Mouse (Mus musculus): Measurements from ENCODE around the gene Apoa5. TPM values are rescaled to one million over a fixed set of nuclear protein-coding genes. Genes with fewer than 3 reads are reported as not detected.

Apoa5 gene
- polyA plus RNA-seq, 1 experiment from 2014 or later, result 0.38 TPM

GRCm38 (mm10) chr9:46240526-46241153, 27.8 kb upstream of the Apoa5 start, which contains the start of gene Apoa4:
Gene Apoa4, plus strand, starts transcription at chr9:46240696.
- peak; percentile 30 for ATAC-seq
- H3K27me3 ChIP-seq (replicated peaks), result no peaks in the 10 kb centered on the region
- peak within 1 kb of the TSS; percentile 14 for H3K4me3 ChIP-seq (replicated peaks)
- 51% methylated on average over 7 of the region's 7 CpGs for WGBS
- peak within 1 kb of the TSS; percentile 9; the same call in 1 of the 2 replicates for H3K4me2 ChIP-seq (replicated peaks)
- peak within 1 kb of the TSS; percentile 67 for H3K27ac ChIP-seq
- no peaks in the 10 kb centered on the region for H3K9me3 ChIP-seq
- peaks cover 12% of the 10 kb centered on the region; the same call in 1 of the 2 replicates for H3K4me1 ChIP-seq (replicated peaks)
- 0 out of 2 replicates have a peak within 1 kb of the TSS, but pooled peaks have one; percentile 26 for H3K9ac ChIP-seq
- H3K36me3 ChIP-seq, result no peaks in the 10 kb centered on the region

GRCm38 (mm10) chr9:46241818-46242217, 26.6 kb upstream of the Apoa5 start:
- peak; percentile 80 for ATAC-seq

GRCm38 (mm10) chr9:46243122-46243521, 25.3 kb upstream of the Apoa5 start:
- Histone ChIP-seq H3K9ac (no peak overlapping the region), H3K27ac (0 out of 2 replicates have a peak overlapping the region, but pooled peaks have one; percentile 13)

More at GRCm38 (mm10) chr9:46241818-46242217, 26.6 kb upstream of the Apoa5 start:
- H3K27ac ChIP-seq, result peak overlapping the region; percentile 67; the same call in 1 of the 2 replicates
- H3K4me1 ChIP-seq (replicated peaks), result peaks cover 12% of the 10 kb centered on the region; the same call in 1 of the 2 replicates
- peak overlapping the region; percentile 9; the same call in 1 of the 2 replicates for H3K4me2 ChIP-seq (replicated peaks)
- 54% methylated on average over 2 of the region's 2 CpGs for WGBS
- no peaks in the 10 kb centered on the region for H3K27me3 ChIP-seq (replicated peaks)
- no peaks in the 10 kb centered on the region for H3K9me3 ChIP-seq
- H3K4me3 ChIP-seq (replicated peaks), result peak overlapping the region; percentile 14; the same call in 1 of the 2 replicates
- no peak overlapping the region for H3K9ac ChIP-seq
- H3K36me3 ChIP-seq, result no peaks in the 10 kb centered on the region

GRCm38 (mm10) chr9:46243584-46243983, 24.8 kb upstream of the Apoa5 start:
- Histone ChIP-seq H3K4me2 (replicated peaks) (no peak overlapping the region; the same call in 1 of the 2 replicates), H3K27ac (no peak overlapping the region), H3K9ac (no peak overlapping the region), H3K27me3 (replicated peaks) (no peaks in the 10 kb centered on the region), H3K4me1 (replicated peaks) (peaks cover 12% of the 10 kb centered on the region; the same call in 1 of the 2 replicates), H3K4me3 (replicated peaks) (no peak overlapping the region), H3K36me3 (no peaks in the 10 kb centered on the region), H3K9me3 (no peaks in the 10 kb centered on the region)
- no peak for ATAC-seq
- WGBS, result 45% methylated on average over 8 of the region's 8 CpGs

More at GRCm38 (mm10) chr9:46243122-46243521, 25.3 kb upstream of the Apoa5 start:
- Histone ChIP-seq H3K4me2 (replicated peaks) (no peak overlapping the region; the same call in 1 of the 2 replicates), H3K9me3 (no peaks in the 10 kb centered on the region), H3K27me3 (replicated peaks) (no peaks in the 10 kb centered on the region), H3K4me1 (replicated peaks) (peaks cover 12% of the 10 kb centered on the region; the same call in 1 of the 2 replicates), H3K4me3 (replicated peaks) (no peak overlapping the region), H3K36me3 (no peaks in the 10 kb centered on the region)
- WGBS, result 55% methylated on average over 4 of the region's 4 CpGs
- ATAC-seq, result no peak

- H3K4me3 ChIP-seq (replicated peaks), result no peak overlapping the region
- no peaks in the 10 kb centered on the region for H3K9me3 ChIP-seq
- no peak overlapping the region for H3K27ac ChIP-seq
- no peaks in the 10 kb centered on the region for H3K27me3 ChIP-seq (replicated peaks)
- no peak overlapping the region for H3K9ac ChIP-seq
- H3K4me2 ChIP-seq (replicated peaks), result no peak overlapping the region
- no peaks in the 10 kb centered on the region for H3K4me1 ChIP-seq (replicated peaks)
- ATAC-seq, result peak; percentile 50; the same call in 1 of the 2 replicates
- WGBS, result 18% methylated on average over 11 of the region's 11 CpGs
- H3K36me3 ChIP-seq, result no peaks in the 10 kb centered on the region
Measured at GRCm38 (mm10) chr9:46246752-46247324, 21.6 kb upstream of the Apoa5 start.

DNA sequence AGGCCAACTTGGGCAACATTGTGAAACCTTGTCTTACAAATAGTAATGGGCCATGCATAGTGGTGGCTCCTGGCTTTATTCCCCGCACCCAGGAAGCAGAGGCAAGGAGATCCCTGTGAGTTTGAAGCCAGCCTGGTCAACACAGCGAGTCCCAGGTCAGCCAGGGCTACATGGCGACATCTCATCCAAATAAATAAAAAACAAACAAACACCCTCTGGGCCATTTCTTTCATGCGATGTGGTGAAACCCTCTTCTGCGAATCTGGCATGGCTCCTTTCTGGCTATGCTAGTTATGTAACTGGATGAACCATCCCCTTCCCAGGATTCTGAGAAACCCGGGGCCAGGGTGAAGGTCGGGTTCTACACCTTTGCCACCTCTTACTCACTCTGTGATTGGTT, 12.3 kb upstream of the Apoa5 start:
- Histone ChIP-seq H3K4me1 (replicated peaks) (no peaks in the 10 kb centered on the region), H3K27me3 (replicated peaks) (no peaks in the 10 kb centered on the region), H3K9me3 (no peaks in the 10 kb centered on the region), H3K4me2 (replicated peaks) (no peak overlapping the region), H3K9ac (no peak overlapping the region), H3K4me3 (replicated peaks) (no peak overlapping the region), H3K36me3 (no peaks in the 10 kb centered on the region), H3K27ac (no peak overlapping the region)
- WGBS, result 85% methylated on average over 7 of the region's 7 CpGs
- ATAC-seq, result no peak

DNA sequence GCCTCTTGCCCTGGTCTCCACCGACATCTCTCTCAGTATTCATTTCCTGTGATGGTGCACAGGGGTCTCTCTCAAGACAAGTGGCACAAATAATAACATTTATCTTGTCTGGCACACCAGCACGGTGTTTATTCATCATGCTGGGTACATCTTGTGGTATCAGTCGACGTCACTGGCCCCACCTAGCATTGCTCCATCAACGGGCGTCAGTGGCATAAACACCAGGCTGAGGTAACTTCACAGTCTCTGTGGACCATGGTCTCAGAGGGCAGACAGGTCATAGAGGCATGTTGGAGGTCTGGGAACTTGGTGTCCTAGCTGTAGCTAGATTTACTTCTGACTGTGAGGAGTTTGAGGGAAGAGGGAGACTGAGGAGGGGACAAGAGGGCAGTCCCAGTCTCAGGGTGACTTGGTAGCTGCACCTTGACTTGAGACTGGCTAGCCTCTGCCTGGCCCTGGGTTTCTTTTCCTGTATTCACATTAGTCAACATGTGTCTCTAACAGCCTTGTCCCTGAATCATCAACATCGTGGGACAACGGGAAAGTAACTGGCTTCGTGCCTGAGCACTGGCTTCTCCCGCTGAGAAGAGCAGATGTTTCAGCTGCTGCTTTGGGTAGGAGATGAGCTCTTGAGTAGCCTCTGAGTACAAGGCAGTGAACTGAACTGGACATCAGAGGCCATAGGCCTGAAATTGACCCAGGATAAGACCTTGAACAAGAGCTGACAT, 11.6 kb upstream of the Apoa5 start:
- Histone ChIP-seq H3K4me1 (replicated peaks) (no peaks in the 10 kb centered on the region), H3K27ac (no peak overlapping the region), H3K4me3 (replicated peaks) (no peak overlapping the region), H3K9ac (no peak overlapping the region), H3K36me3 (no peaks in the 10 kb centered on the region), H3K27me3 (replicated peaks) (no peaks in the 10 kb centered on the region), H3K4me2 (replicated peaks) (no peak overlapping the region), H3K9me3 (no peaks in the 10 kb centered on the region)
- no peak for ATAC-seq
- WGBS, result 79% methylated on average over 10 of the region's 10 CpGs

DNA sequence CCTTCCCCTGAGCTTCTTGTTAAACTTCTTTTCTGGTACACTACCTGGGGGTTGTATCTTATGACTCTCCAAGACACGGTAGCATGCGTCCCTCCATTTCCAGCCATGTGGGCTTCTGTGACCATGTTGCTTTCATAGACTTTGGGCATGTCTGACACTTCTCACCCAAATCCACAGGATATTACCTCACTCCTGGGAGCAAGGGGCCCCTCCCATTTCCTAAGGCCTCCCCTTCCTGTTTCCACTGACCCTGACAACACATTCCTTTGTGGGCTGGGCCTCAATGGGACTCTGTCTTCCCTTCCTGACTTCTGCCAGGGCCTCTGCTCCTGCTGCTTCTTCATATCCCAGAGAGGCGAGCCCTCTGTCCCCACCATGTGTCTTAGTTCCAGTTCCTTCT, 10.9 kb upstream of the Apoa5 start:
- Histone ChIP-seq H3K27me3 (replicated peaks) (no peaks in the 10 kb centered on the region), H3K4me3 (replicated peaks) (no peak overlapping the region), H3K4me1 (replicated peaks) (no peaks in the 10 kb centered on the region), H3K9me3 (no peaks in the 10 kb centered on the region), H3K9ac (no peak overlapping the region), H3K27ac (no peak overlapping the region), H3K4me2 (replicated peaks) (no peak overlapping the region), H3K36me3 (no peaks in the 10 kb centered on the region)
- 0 out of 2 replicates have a peak, but pooled peaks have one; percentile 28 for ATAC-seq
- 84% methylated on average over 3 of the region's 3 CpGs for WGBS

- Histone ChIP-seq H3K27me3 (replicated peaks) (no peaks in the 10 kb centered on the region), H3K9me3 (no peaks in the 10 kb centered on the region), H3K9ac (no peak overlapping the region), H3K4me1 (replicated peaks) (no peaks in the 10 kb centered on the region), H3K27ac (no peak overlapping the region), H3K36me3 (no peaks in the 10 kb centered on the region), H3K4me2 (replicated peaks) (no peak overlapping the region), H3K4me3 (replicated peaks) (no peak overlapping the region)
- 87% methylated on average over 6 of the region's 6 CpGs for WGBS
- no peak for ATAC-seq
Measured at GRCm38 (mm10) chr9:46259111-46259510, 9.3 kb upstream of the Apoa5 start.

GRCm38 (mm10) chr9:46261131-46261530, 7.3 kb upstream of the Apoa5 start:
- 83% methylated on average over 7 of the region's 7 CpGs for WGBS
- Histone ChIP-seq H3K4me2 (replicated peaks) (no peak overlapping the region), H3K27me3 (replicated peaks) (no peaks in the 10 kb centered on the region), H3K4me3 (replicated peaks) (no peak overlapping the region), H3K9ac (no peak overlapping the region), H3K9me3 (no peaks in the 10 kb centered on the region), H3K4me1 (replicated peaks) (no peaks in the 10 kb centered on the region), H3K36me3 (no peaks in the 10 kb centered on the region), H3K27ac (no peak overlapping the region)
- ATAC-seq, result no peak

- 0 out of 2 replicates have a peak, but pooled peaks cover 6% of the 10 kb centered on the region for H3K4me1 ChIP-seq (replicated peaks)
- no peaks in the 10 kb centered on the region for H3K9me3 ChIP-seq
- no peak overlapping the region for H3K4me3 ChIP-seq (replicated peaks)
- no peak overlapping the region for H3K27ac ChIP-seq
- no peaks in the 10 kb centered on the region for H3K36me3 ChIP-seq
- ATAC-seq, result no peak
- H3K9ac ChIP-seq, result no peak overlapping the region
- 85% methylated on average over 5 of the region's 5 CpGs for WGBS
- H3K4me2 ChIP-seq (replicated peaks), result no peak overlapping the region
- H3K27me3 ChIP-seq (replicated peaks), result peaks cover 15% of the 10 kb centered on the region
Measured at GRCm38 (mm10) chr9:46269125-46269524, 692 bp downstream of the Apoa5 start.

DNA sequence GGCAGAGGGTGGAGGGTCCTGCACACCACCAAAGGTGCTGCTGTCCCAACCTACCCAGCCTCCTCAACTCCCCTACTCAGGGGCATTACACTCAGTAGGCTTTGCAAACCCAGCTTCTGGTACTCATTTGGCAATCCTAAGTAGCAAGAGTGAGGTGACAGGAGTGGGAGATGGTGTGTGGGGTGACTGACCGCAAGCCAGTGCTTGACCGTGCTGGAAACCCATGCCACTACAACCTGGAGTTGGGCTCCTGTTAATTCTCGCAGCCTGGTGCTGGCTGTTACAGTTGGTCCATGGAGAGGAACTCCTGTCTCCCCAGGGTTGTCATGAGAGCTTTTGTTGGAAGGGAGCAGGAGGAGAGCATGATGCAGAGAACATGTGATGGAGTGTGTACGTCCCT, 2.3 kb downstream of the Apoa5 start:
- 0 out of 2 replicates have a peak, but pooled peaks cover 10% of the 10 kb centered on the region for H3K36me3 ChIP-seq
- H3K4me2 ChIP-seq (replicated peaks), result no peak overlapping the region
- no peak overlapping the region for H3K27ac ChIP-seq
- no peaks in the 10 kb centered on the region for H3K9me3 ChIP-seq
- WGBS, result 95% methylated on average over 4 of the region's 4 CpGs
- H3K27me3 ChIP-seq (replicated peaks), result peaks cover 15% of the 10 kb centered on the region
- H3K9ac ChIP-seq, result no peak overlapping the region
- H3K4me3 ChIP-seq (replicated peaks), result no peak overlapping the region
- 0 out of 2 replicates have a peak, but pooled peaks cover 6% of the 10 kb centered on the region for H3K4me1 ChIP-seq (replicated peaks)
- no peak for ATAC-seq
